Mouse (Mus musculus): ENCODE data around the gene Preb.

Gene Preb

GRCm38 (mm10) chr5:30921256-30922033 is 38.7 kb downstream of the Preb start, which contains the start of gene Khk:
Gene Khk, plus strand, starts transcription at chr5:30921431.
- DNase-seq (ENCODE audit: low read depth) = peak; percentile 88

DNA sequence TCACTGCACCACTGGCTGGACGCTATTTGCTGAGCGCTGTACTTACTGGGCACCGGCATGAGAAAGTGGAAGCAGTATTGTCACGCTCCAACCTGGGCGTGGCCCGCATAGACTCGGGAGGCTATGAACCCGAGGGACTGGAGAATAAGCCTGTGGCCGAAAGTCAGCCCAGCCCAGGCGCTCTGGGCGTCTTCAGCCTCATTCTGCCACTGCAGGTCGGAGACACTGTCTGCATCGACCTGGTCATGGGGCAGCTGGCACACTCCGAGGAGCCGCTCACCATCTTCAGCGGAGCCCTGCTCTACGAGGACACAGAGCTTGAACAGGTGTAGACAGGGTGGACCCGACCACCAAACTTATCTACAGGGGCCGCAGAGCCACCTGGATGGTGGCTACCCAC is 39.5 kb downstream of the Preb start:
- no peak for DNase-seq (ENCODE audit: low read depth)

GRCm38 (mm10) chr5:30919831-30920614 is 40.1 kb downstream of the Preb start:
- DNase-seq (ENCODE audit: low read depth) = no peak

DNA sequence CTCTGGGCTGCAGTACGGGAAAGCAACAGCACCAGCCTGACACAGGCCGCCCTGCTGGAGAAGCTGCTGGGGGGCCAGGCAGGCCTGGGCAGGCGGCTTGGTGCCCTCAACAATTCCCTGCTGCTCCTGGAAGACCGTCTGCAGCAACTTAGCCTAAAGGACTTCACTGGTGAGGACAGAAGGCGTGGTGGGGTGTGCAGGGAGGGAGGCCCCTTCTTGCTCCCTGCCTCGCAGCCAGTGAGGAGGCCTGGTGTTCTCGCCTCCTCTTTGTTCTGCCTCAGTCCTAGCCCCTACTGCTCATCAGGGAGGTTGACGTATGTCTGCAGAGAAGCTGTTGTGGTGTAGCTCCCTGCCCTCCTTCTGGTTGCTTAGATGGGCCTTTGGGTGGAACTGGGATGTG is 41.5 kb downstream of the Preb start:
- no peak for DNase-seq (ENCODE audit: low read depth)

DNA sequence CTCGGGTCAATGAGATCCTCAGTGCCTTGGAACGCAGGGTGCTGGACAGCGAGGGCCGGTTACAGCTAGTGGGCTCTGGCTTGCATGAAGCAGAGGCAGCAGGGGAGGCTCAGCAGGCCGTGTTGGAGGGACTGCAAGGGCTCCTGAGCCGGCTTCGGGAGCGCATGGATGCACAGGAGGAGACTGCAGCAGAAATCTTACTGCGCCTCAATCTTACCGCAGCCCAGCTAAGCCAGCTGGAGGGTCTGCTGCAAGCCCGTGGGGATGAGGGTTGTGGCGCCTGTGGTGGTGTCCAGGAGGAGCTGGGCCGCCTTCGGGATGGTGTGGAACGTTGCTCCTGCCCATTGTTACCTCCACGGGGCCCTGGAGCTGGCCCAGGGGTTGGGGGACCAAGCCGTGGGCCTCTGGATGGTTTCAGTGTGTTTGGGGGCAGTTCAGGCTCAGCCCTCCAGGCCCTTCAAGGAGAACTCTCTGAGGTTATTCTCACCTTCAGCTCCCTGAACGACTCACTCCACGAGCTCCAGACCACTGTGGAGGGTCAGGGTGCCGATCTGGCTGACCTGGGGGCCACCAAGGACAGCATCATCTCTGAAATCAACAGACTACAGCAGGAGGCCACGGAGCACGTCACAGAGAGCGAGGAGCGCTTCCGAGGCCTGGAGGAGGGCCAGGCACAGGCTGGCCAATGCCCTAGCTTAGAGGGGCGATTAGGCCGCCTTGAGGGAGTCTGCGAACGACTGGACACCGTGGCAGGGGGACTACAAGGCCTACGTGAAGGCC is 42.1 kb downstream of the Preb start:
- no peak for DNase-seq (ENCODE audit: low read depth)

DNA sequence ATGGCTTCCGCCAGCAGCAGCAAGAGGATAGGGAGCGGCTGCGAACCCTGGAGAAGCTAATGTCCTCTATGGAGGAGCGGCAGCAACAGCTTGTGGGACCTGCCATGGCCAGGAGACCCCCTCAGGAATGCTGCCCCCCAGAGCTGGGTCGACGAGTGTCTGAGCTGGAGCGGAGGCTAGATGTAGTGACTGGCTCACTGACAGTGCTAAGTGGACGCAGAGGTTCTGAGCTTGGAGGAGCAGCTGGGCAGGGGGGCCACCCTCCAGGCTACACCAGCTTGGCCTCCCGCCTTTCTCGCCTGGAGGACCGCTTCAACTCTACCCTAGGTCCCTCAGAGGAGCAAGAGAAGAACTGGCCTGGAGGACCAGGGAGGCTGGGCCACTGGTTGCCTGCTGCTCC is 42.8 kb downstream of the Preb start:
- no peak for DNase-seq (ENCODE audit: low read depth)

DNA sequence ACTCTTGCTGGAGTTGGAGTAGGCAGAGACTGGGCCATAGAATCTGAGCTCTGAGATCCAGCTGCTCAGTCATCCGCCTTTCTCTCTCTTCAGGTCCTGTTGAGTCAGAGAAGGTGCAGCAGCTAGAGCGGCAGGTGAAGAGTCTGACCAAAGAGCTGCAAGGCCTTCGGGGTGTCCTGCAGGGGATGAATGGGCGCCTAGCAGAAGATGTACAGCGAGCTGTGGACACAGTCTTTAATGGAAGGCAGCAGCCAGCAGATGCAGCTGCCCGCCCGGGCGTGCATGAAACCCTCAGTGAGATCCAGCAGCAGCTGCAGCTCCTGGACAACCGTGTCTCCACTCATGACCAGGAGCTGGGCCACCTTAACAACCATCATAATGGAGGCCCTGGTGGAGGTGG is 43.3 kb downstream of the Preb start:
- DNase-seq (ENCODE audit: low read depth) = no peak

GRCm38 (mm10) chr5:30915974-30916433 is 44.2 kb downstream of the Preb start:
- DNase-seq (ENCODE audit: low read depth) = peak; percentile 72

DNA sequence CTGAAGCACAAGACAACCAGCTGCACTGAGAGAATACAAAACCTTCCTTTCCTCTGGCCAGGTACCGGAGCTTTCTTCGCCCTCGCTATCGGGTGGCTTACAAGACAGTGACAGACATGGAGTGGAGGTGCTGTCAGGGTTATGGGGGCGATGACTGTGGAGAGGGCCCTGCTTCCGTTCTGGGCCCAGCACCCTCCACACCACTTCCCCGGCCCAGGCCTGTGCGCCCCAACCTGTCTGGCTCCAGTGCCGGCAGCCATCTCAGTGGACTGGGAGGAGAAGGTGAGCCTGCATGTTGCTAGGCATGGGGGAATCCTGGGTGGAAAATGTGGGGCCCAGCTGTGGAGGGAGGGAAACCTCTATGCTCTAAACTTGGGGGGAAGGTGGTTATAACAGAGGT is 44.7 kb downstream of the Preb start:
- no peak for DNase-seq (ENCODE audit: low read depth)

- DNase-seq (ENCODE audit: low read depth) = no peak
These were observed 45.3 kb downstream of the Preb start for GRCm38 (mm10) chr5:30914849-30915248.

DNA sequence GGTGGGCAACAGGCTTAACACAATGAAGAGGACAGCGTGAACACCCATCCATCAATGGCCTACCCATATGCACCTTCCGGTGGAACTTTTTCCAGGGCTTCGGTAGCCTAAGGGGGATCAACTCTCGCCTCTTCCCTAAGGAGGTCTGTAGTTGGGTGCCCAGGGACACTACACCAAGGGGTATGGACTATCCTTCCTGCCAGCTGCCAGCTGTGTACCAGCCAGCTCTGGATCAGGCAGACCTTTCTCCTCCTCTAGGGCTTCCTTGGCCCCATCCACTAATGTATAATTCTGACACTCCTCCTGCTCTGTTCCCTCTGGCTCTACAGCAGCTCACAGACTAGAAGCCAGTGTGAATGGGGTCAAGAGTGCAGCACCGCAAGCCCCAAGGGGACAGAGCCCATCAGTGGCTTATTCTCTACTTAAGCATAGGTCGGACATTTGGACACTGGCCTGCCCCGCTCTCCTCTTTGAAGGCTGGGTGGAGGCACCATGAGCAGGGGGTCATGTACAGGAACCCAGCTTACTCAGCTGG is 46.0 kb downstream of the Preb start:
- no peak for DNase-seq (ENCODE audit: low read depth)

DNA sequence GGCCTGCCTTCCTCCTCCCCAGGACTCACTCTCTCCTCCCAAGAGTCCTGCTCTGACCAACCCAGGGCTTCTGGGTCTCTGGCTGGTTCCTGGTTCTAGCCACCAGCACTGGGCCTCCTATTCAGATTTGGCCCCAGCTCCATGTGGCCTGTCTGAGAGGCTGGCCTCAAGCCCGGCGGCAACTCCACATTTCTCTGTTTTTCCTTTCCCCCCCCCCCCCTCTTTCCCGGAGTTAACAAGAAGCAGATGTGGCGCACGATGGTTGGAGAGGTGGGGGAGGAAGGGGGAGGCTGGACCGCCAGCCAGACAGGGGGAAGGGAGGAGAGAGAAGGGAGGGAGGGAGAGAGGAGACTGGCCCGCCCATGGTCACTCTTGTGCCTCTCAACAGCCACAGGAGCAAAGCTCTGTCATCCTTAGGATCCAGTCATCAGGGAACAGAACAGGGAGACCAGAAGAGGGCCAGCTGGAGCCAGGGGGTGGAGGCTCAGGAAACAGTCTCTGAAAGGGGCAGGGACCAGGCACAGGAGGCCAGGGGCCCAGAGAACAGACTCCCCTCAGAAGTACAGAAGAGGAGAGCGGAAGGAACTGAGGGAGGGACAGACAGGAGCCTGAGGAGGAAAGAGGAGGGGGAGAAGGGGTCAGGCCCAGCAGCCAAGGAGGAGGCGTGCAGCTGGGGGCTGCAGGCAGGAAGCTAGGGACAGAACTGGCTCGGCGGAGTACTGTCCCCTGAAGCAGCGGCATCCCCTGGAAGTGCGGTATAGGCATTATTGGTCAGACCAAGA is 46.9 kb downstream of the Preb start, which contains the start of gene Emilin1:
Gene Emilin1, plus strand, starts transcription at position 343 of the 782 bp plus-strand sequence.
- DNase-seq (ENCODE audit: low read depth) = no peak

GRCm38 (mm10) chr5:30912156-30912555 is 48.0 kb downstream of the Preb start:
- DNase-seq (ENCODE audit: low read depth) = no peak

- DNase-seq (ENCODE audit: low read depth) = no peak
These were observed 49.7 kb downstream of the Preb start for GRCm38 (mm10) chr5:30910481-30910880.

DNA sequence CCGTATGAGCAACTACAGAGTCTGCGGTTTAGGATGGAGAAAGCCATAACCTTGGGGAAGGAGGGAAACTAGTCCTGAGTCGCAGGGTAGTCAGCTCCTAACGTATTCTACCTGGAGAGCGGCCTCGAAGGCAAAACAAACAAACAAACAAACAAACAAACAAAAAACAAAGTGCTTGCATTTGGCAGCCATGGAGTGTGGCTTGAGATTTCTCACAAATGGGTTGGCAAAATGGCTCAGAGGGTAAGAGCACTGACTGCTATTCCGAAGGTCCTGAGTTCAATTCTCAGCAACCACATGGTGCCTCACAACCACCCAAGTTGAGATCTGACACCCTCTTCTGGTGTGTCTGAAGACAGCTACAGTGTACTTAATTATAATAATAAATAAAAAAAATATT is 50.3 kb downstream of the Preb start:
- DNase-seq (ENCODE audit: low read depth) = no peak

DNA sequence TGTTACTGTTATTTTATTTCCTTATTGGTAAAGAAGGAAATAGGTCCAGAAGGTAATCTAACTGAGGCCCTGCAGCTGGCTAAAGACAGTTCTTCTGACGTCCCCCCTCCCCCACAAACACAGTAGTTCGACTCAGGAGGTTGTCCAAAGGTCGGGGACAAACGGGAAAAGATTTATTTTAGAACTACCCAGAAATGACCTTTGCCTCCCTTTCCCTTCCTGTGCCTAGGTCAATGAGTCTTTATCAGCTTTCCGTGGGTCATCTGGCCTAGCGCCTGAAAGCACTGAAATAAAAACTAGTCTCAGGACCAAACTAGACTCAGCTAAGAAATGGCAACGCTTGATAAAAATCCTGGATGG is 50.9 kb downstream of the Preb start:
- no peak for DNase-seq (ENCODE audit: low read depth)

DNA sequence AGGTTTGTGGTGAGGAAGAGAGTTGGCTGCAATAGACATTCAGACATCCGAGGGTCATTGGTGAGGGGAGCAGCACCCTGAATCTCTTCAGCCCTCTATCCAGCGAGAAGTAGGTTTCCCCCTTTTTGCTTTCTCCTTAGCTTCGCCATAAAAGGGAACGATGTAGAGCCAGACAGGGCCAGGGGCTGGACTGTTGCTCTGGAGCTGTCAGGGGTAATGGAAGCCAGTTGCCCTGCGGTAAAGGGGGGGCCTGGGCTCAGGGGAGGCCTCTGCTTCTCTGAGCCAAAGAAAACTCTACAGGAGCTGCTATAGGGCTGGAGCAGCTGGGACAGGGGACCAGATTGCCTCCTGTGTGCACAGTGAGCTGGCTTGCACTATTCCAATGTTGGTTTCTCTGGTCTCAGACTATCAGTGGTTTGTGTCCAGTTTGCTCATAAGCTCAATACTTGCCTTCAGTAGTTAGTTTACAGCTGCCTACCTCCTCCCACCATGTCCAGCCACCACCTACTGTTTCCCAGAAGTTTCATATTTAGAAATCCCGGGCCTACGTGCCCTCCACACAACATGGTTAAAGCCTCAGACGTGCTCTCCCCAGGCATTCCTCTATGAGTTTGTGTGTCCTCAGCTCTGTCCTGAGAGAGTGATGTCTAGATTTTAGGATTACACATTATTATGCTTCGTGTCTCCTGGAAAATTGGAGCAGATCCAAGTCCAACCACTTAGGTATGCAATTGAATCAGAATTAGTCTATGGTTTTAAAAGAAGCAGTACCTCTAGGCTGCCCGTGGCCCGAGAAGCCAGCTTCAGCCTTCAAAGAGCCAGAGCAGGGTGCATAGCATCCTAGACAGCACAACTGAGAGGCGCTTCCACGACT is 51.5 kb downstream of the Preb start:
- DNase-seq (ENCODE audit: low read depth) = no peak

GRCm38 (mm10) chr5:30907413-30908059 is 52.6 kb downstream of the Preb start, which contains the start of gene Ost4:
Gene Ost4, minus strand, starts transcription at chr5:30907788.
- DNase-seq (ENCODE audit: low read depth) = peak; percentile 93

- no peak for DNase-seq (ENCODE audit: low read depth)
These were observed 58.3 kb downstream of the Preb start for GRCm38 (mm10) chr5:30901860-30902259.

All from c-Kit-positive CD71-negative TER-119-negative erythroid progenitor cells, embryonic 14.5 days (primary cell).